11 mouse cellular contexts compared by ENCODE assay signal in genomic region chr1:131239576-131240193, GRCm38 (mm10). TPM values are rescaled to one million over a fixed set of nuclear protein-coding genes. Genes with fewer than 3 reads are reported as not detected.
A peak's percentile ranks its signal among the peaks of the same experiment; 100 is the strongest.
DNase-seq lines count a peak whose midpoint lies in the region; ATAC-seq and TF ChIP-seq lines count a peak whose summit lies in the region.
"Had no signal": no experiment of that assay in that cellular context is flagged by ENCODE, and none has a peak within 500 bp of the region (broad histone marks: within the 10 kb centered on the region; RNA-seq: fewer than 3 reads in every experiment).

No protein-coding gene starts in this region.

- CTCF ChIA-PET in Patski (lab: Charles Lee): interaction anchor here (0.8 to 1.5 kb wide), 6 partner anchors 12 to 124 kb away, joined by 3 read pairs; no protein-coding TSS in a partner anchor

- peak; percentile 49 for ATAC-seq in hindbrain, embryonic 12.5 days (ENCODE audit: low FRiP score)
- ATAC-seq in Patski: peak; percentile 15
- no peak for ATAC-seq in midbrain, embryonic 14.5 days (ENCODE audit: low FRiP score, low TSS enrichment)
- ATAC-seq: CD4-positive, CD25-positive, alpha-beta regulatory T cell, adult 4 months; forebrain, embryonic 16.5 days had no signal

- in situ Hi-C loops in Patski (cut with MboI; ENCODE audit: low pct_unique_long_range_greater_than_20kb): no loop called here

- H3K4me1 ChIP-seq in hindbrain, embryonic 12.5 days: peaks cover 19% of the 10 kb centered on the region
- peaks cover 23% of the 10 kb centered on the region for H3K4me1 ChIP-seq in hindbrain, embryonic 10.5 days (replicated peaks)
- peaks cover 7% of the 10 kb centered on the region; the same call in 1 of the 2 replicates for H3K4me1 ChIP-seq in midbrain, embryonic 14.5 days (ENCODE audit: control insufficient read depth, insufficient read depth, low read length)

- POLR2A ChIA-PET in Patski (lab: Charles Lee): interaction anchor here (0.6 to 0.9 kb wide), 2 partner anchors 26 to 121 kb away, joined by 3 read pairs; no protein-coding TSS in a partner anchor

- no peak for DNase-seq in hindbrain, embryonic 10.5 days (ENCODE audit: low spot score)
- no peak for DNase-seq in Patski (ENCODE audit: low read depth, low spot score)
- DNase-seq in cerebellum, adult 9-10 months: peak; percentile 58
- DNase-seq in midbrain, embryonic 14.5 days: peak; percentile 38
- DNase-seq in urinary bladder, adult 2 months (ENCODE audit: low spot score): no peak
- no peak for DNase-seq in thymus, postnatal 0 days (ENCODE audit: low spot score)
- DNase-seq in layer of hippocampus, postnatal 36 days: no peak
- DNase-seq: liver, embryonic 13.5 days had no signal

- H3K4me2 ChIP-seq in hindbrain, embryonic 12.5 days (replicated peaks): no peak overlapping the region
- H3K4me2 ChIP-seq in midbrain, embryonic 14.5 days (ENCODE audit: low read length): no peak overlapping the region
- H3K4me2 ChIP-seq: liver, embryonic 13.5 days had no signal

- no peak overlapping the region for H3K4me3 ChIP-seq in hindbrain, embryonic 12.5 days
- H3K4me3 ChIP-seq in hindbrain, embryonic 10.5 days: no peak overlapping the region
- H3K4me3 ChIP-seq in midbrain, embryonic 14.5 days (replicated peaks; ENCODE audit: low read depth, low read length): no peak overlapping the region
- H3K4me3 ChIP-seq: liver, embryonic 13.5 days had no signal

- H3K9me3 ChIP-seq in hindbrain, embryonic 12.5 days (replicated peaks): no peaks in the 10 kb centered on the region
- no peaks in the 10 kb centered on the region for H3K9me3 ChIP-seq in hindbrain, embryonic 10.5 days
- H3K9me3 ChIP-seq in midbrain, embryonic 14.5 days (ENCODE audit: control insufficient read depth, low read length): no peaks in the 10 kb centered on the region
- H3K9me3 ChIP-seq: liver, embryonic 13.5 days had no signal

- no peak for TF ChIP-seq CTCF in Patski (IDR thresholded peaks at IDR 0.05)

- WGBS in hindbrain, embryonic 12.5 days: 55% methylated on average over 12 of the region's 12 CpGs
- WGBS in hindbrain, embryonic 10.5 days: 63% methylated on average over 12 of the region's 12 CpGs
- 41% methylated on average over 12 of the region's 12 CpGs for WGBS in midbrain, embryonic 14.5 days

- H3K27me3 ChIP-seq in hindbrain, embryonic 12.5 days: peaks cover 28% of the 10 kb centered on the region
- H3K27me3 ChIP-seq in hindbrain, embryonic 10.5 days (ENCODE audit: insufficient read depth, poor library complexity, severe bottlenecking): peaks cover 59% of the 10 kb centered on the region
- no peaks in the 10 kb centered on the region for H3K27me3 ChIP-seq in Patski
- H3K27me3 ChIP-seq in midbrain, embryonic 14.5 days (ENCODE audit: control insufficient read depth, insufficient read depth, low read length): peaks cover 24% of the 10 kb centered on the region

- no peaks in the 10 kb centered on the region for H3K36me3 ChIP-seq in hindbrain, embryonic 12.5 days
- no peaks in the 10 kb centered on the region for H3K36me3 ChIP-seq in hindbrain, embryonic 10.5 days
- no peaks in the 10 kb centered on the region for H3K36me3 ChIP-seq in midbrain, embryonic 14.5 days (ENCODE audit: control insufficient read depth, insufficient read depth, low read length)
- H3K36me3 ChIP-seq: liver, embryonic 13.5 days had no signal

- H3K9ac ChIP-seq in hindbrain, embryonic 12.5 days: no peak overlapping the region
- no peak overlapping the region; the same call in 1 of the 2 replicates for H3K9ac ChIP-seq in midbrain, embryonic 14.5 days (replicated peaks; ENCODE audit: low read length)
- H3K9ac ChIP-seq: liver, embryonic 13.5 days had no signal

- H3K27ac ChIP-seq in hindbrain, embryonic 12.5 days: peak overlapping the region; percentile 53
- no peak overlapping the region for H3K27ac ChIP-seq in hindbrain, embryonic 10.5 days
- peak overlapping the region; percentile 47 for H3K27ac ChIP-seq in midbrain, embryonic 14.5 days (replicated peaks; ENCODE audit: low read depth, low read length)
- H3K27ac ChIP-seq: liver, embryonic 13.5 days had no signal

RNA-seq across cellular contexts. Expression of gene Rassf5, which starts 5.4 kb away (rescaled TPM):
- polyA plus RNA-seq in hindbrain, embryonic 12.5 days (2016; fragmentation: Nextera tagmentation; extraction: Ambion mirVana): 1.8 and 2.4 TPM in 2 replicates
- 1.4 and 1.6 TPM in 2 replicates for polyA plus RNA-seq in hindbrain, embryonic 10.5 days (2016; fragmentation: Nextera tagmentation; extraction: Ambion mirVana)
- 9.5 TPM for polyA plus RNA-seq in Patski (2021)
- 2.9 and 3.0 TPM in 2 replicates for polyA plus RNA-seq in midbrain, embryonic 14.5 days (2014; fragmentation: Nextera tagmentation; extraction: Ambion mirVana)
- 12.2 and 12.6 TPM in 2 replicates for polyA plus RNA-seq in urinary bladder, adult 2 months (2012; rRNA removed)
- polyA plus RNA-seq in thymus, postnatal 0 days (2015; fragmentation: Nextera tagmentation; extraction: Ambion mirVana): 137 TPM in 2 replicates
- total RNA-seq in layer of hippocampus, postnatal 36 days (2021): 10 to 100 TPM; 17.6 to 18.5 TPM

RNA-seq across cellular contexts. Expression of gene Ikbke, which starts 39.7 kb away (rescaled TPM):
- 1.8 and 2.6 TPM in 2 replicates for polyA plus RNA-seq in hindbrain, embryonic 12.5 days (2016; fragmentation: Nextera tagmentation; extraction: Ambion mirVana)
- 1.0 and 1.5 TPM in 2 replicates for polyA plus RNA-seq in hindbrain, embryonic 10.5 days (2016; fragmentation: Nextera tagmentation; extraction: Ambion mirVana)
- polyA plus RNA-seq in Patski (2021): 21.3 TPM
- 0.22 and 0.87 TPM in 2 replicates for polyA plus RNA-seq in midbrain, embryonic 14.5 days (2014; fragmentation: Nextera tagmentation; extraction: Ambion mirVana)
- 21.2 TPM in 2 replicates for polyA plus RNA-seq in urinary bladder, adult 2 months (2012; rRNA removed)
- polyA plus RNA-seq in thymus, postnatal 0 days (2015; fragmentation: Nextera tagmentation; extraction: Ambion mirVana): 22.2 and 23.5 TPM in 2 replicates
- total RNA-seq in layer of hippocampus, postnatal 36 days (2021): 1 to 10 TPM; 1.6 to 2.7 TPM

Comparison
In these comparisons a context has a peak if more than half of its experiments do, and no peak if none do; other contexts are left out.
1. DNase-seq: peak in cerebellum, adult 9-10 months (single experiment) and midbrain, embryonic 14.5 days (single experiment); none in hindbrain, embryonic 10.5 days (single experiment), Patski (single experiment), urinary bladder, adult 2 months (single experiment), thymus, postnatal 0 days (single experiment) and layer of hippocampus, postnatal 36 days (0 of 2).
2. RNA of gene Rassf5, which starts 5.4 kb away (polyA plus RNA-seq): 137 TPM in thymus, postnatal 0 days; 12.2 to 12.6 TPM in urinary bladder, adult 2 months, 9.5 TPM in Patski (single experiment), 2.9 to 3.0 TPM in midbrain, embryonic 14.5 days, 1.8 to 2.4 TPM in hindbrain, embryonic 12.5 days and 1.4 to 1.6 TPM in hindbrain, embryonic 10.5 days; every median in the first group is over 10 times any median in the second.